Mouse (Mus musculus) MEL (cell line): ENCODE results near the gene 3110021N24Rik. TPM values are rescaled to one million over a fixed set of nuclear protein-coding genes. Genes with fewer than 3 reads are reported as not detected.
"Not testable (repeated sequence)": the region's sequence is repeated elsewhere in the genome, so short reads cannot be mapped to it uniquely, and the experiment has no call there.

Experiments
- DNase-seq: peaks from one replicate; pipeline ENCODE4 v3.0.0; 2011; ENCODE audit warnings: low read depth, low spot score
- H3K27ac ChIP-seq: 2 replicates; pipeline ENCODE4 v1.5.1; 2012; ENCODE audit warnings: low read depth, mild to moderate bottlenecking, control low read depth, low read length, moderate library complexity; ENCODE audit not compliant: control insufficient read depth
- H3K27me3 ChIP-seq, 2 experiments: fragments of 150-350 bp in 1 of 2; sonication (generic) in 1 of 2; 2 replicates each; pipeline ENCODE4 v1.6.1; 2012; ENCODE audit warnings: low read length in 2 of 2, mild to moderate bottlenecking in 2 of 2, improper control_type of control experiment in 1 of 2, moderate library complexity in 1 of 2; ENCODE audit not compliant: insufficient read depth in 2 of 2, control insufficient read depth in 1 of 2
- H3K36me3 ChIP-seq, 2 experiments: 2 replicates each; pipeline ENCODE4 v1.6.1; 2012 to 2014; ENCODE audit warnings: low read length in 2 of 2, improper control_type of control experiment in 1 of 2, inconsistent platforms in 1 of 2, mild to moderate bottlenecking in 1 of 2; ENCODE audit not compliant: insufficient read depth in 2 of 2, control insufficient read depth in 1 of 2
- H3K4me1 ChIP-seq, 2 experiments: fragments of 150-350 bp in 1 of 2; sonication (generic) in 1 of 2; 2 replicates each; pipeline ENCODE4 v1.6.1; 2012; ENCODE audit warnings: low read length in 2 of 2, improper control_type of control experiment in 1 of 2, mild to moderate bottlenecking in 1 of 2; ENCODE audit not compliant: insufficient read depth in 2 of 2, control insufficient read depth in 1 of 2
- H3K4me3 ChIP-seq, 2 experiments: fragments of 150-350 bp in 1 of 2; sonication (generic) in 1 of 2; 2 replicates each; pipeline ENCODE4 v1.5.1; 2012; ENCODE audit warnings: low read depth in 2 of 2, low read length in 2 of 2, mild to moderate bottlenecking in 2 of 2, moderate library complexity in 2 of 2, control low read depth in 1 of 2, improper control_type of control experiment in 1 of 2; ENCODE audit not compliant: control insufficient read depth in 1 of 2, insufficient read depth in 1 of 2
- H3K79me2 ChIP-seq: 2 replicates; pipeline ENCODE4 v1.6.1; 2012; ENCODE audit warnings: mild to moderate bottlenecking, low read length, moderate library complexity; ENCODE audit not compliant: control insufficient read depth, poor library complexity, insufficient read depth
- H3K9ac ChIP-seq: 2 replicates; pipeline ENCODE4 v1.6.1; 2012; ENCODE audit warnings: low read depth, mild to moderate bottlenecking, control low read depth, low read length, moderate library complexity; ENCODE audit not compliant: control insufficient read depth, poor library complexity, severe bottlenecking
- H3K9me3 ChIP-seq: fragments of 150-350 bp; sonication (generic); replicated peaks from 2 replicates; pipeline ENCODE4 v1.6.1; 2012; ENCODE audit warnings: mild to moderate bottlenecking, low read length, improper control_type of control experiment, moderate library complexity; ENCODE audit not compliant: insufficient read depth
- BHLHE40 ChIP-seq: IDR thresholded peaks from 2 replicates; pipeline ENCODE4 v1.6.1; 2012; ENCODE audit warnings: low read depth, mild to moderate bottlenecking, inconsistent platforms, low read length, improper control_type of control experiment, borderline replicate concordance
- CHD1 ChIP-seq: IDR thresholded peaks from 2 replicates; pipeline ENCODE4 v1.6.1; 2012; ENCODE audit warnings: low read depth, mild to moderate bottlenecking, inconsistent platforms, low read length, improper control_type of control experiment
- ELF1 ChIP-seq: IDR thresholded peaks from 2 replicates; pipeline ENCODE4 v1.6.1; 2014; ENCODE audit warnings: low read depth, mild to moderate bottlenecking, inconsistent platforms, low read length, improper control_type of control experiment, moderate library complexity
- ETS1 ChIP-seq: IDR thresholded peaks from 2 replicates; pipeline ENCODE4 v1.6.1; 2012; ENCODE audit warnings: low read depth, mild to moderate bottlenecking, inconsistent platforms, low read length, improper control_type of control experiment, moderate library complexity
- KAT2A ChIP-seq: conservative IDR thresholded peaks from 2 replicates; pipeline ENCODE4 v1.6.1; 2012; ENCODE audit warnings: low read depth, low read length, improper control_type of control experiment, inconsistent platforms
- MAX ChIP-seq: IDR thresholded peaks from 2 replicates; pipeline ENCODE4 v1.6.1; 2011; ENCODE audit warnings: low read length, improper control_type of control experiment
- MAZ ChIP-seq: IDR thresholded peaks from 2 replicates; pipeline ENCODE4 v1.6.1; 2012; ENCODE audit warnings: low read depth, mild to moderate bottlenecking, inconsistent platforms, low read length, improper control_type of control experiment
- MEF2A ChIP-seq: IDR thresholded peaks from 2 replicates; pipeline ENCODE4 v1.6.1; 2014; ENCODE audit warnings: low read depth, mild to moderate bottlenecking, inconsistent platforms, low read length, improper control_type of control experiment; ENCODE audit not compliant: poor library complexity, insufficient replicate concordance, severe bottlenecking; ENCODE audit errors: extremely low read depth
- NRF1 ChIP-seq: IDR thresholded peaks from 2 replicates; pipeline ENCODE4 v1.6.1; 2014; ENCODE audit warnings: low read depth, mild to moderate bottlenecking, inconsistent platforms, low read length, improper control_type of control experiment, moderate library complexity; ENCODE audit not compliant: poor library complexity, insufficient read depth, severe bottlenecking
- RCOR1 ChIP-seq: IDR thresholded peaks from 2 replicates; pipeline ENCODE4 v1.6.1; 2012; ENCODE audit warnings: low read depth, mild to moderate bottlenecking, inconsistent platforms, low read length, improper control_type of control experiment
- SIN3A ChIP-seq: IDR thresholded peaks from 2 replicates; pipeline ENCODE4 v1.6.1; 2012; ENCODE audit warnings: low read length, improper control_type of control experiment, inconsistent platforms
- TBP ChIP-seq: IDR thresholded peaks from 2 replicates; pipeline ENCODE4 v1.8.0; 2011; ENCODE audit warnings: low read depth, low read length, improper control_type of control experiment
- USF1 ChIP-seq: IDR thresholded peaks from 2 replicates; pipeline ENCODE4 v1.6.1; 2014; ENCODE audit warnings: low read depth, mild to moderate bottlenecking, inconsistent platforms, low read length, improper control_type of control experiment, moderate library complexity
- ZNF384 ChIP-seq: IDR thresholded peaks from 2 replicates; pipeline ENCODE4 v1.6.1; 2012; ENCODE audit warnings: low read depth, mild to moderate bottlenecking, inconsistent platforms, low read length, improper control_type of control experiment
- polyA plus RNA-seq, 2 experiments: library from polyadenylated mRNA; stranded (reverse) in 1 of 2; unstranded in 1 of 2; fragments of >175 nt in 1 of 2; fragments of >200 nt in 1 of 2; gene quantifications; 2 replicates each; pipeline versions ENCODE4 v1.2.1 to v1.2.4; 2012; ENCODE audit warnings: low replicate concordance in 2 of 2, low read depth in 1 of 2; ENCODE audit not compliant: insufficient read length in 2 of 2, insufficient read depth in 1 of 2, missing spikeins in 1 of 2
- total RNA-seq: library from RNA; depleted of rRNA; stranded (reverse); fragments of 300-350 nt; gene quantifications from 2 replicates; pipeline ENCODE4 v1.2.3, GENCODE M21; 2012; rRNA removed

The 3110021N24Rik gene
- total RNA-seq (not detected in 2 replicates), polyA plus RNA-seq (not detected)

GRCm38 (mm10) chr4:108719349-108719748 lies at the start of gene 3110021N24Rik:
3110021N24Rik (plus strand) TSS chr4:108719649.
- H3K36me3 ChIP-seq, result no peaks in the 10 kb centered on the region
- peaks cover 10 to 22% of the 10 kb centered on the region in 2 experiments for H3K27me3 ChIP-seq
- no peak within 1 kb of the TSS for H3K9ac ChIP-seq
- H3K9me3 ChIP-seq, result no peaks in the 10 kb centered on the region
- no peak within 1 kb of the TSS for H3K4me3 ChIP-seq
- H3K4me1 ChIP-seq, result no peaks in the 10 kb centered on the region
- no peak for DNase-seq
- TF ChIP-seq NRF1 (no peak), CHD1 (no peak), KAT2A (no peak), MAZ (no peak), RCOR1 (no peak), USF1 (no peak), TBP (no peak), ZNF384 (no peak), MEF2A (no peak), MAX (no peak), ELF1 (no peak), BHLHE40 (no peak)
- H3K27ac ChIP-seq, result no peak within 1 kb of the TSS
- no peaks in the 10 kb centered on the region for H3K79me2 ChIP-seq

DNA sequence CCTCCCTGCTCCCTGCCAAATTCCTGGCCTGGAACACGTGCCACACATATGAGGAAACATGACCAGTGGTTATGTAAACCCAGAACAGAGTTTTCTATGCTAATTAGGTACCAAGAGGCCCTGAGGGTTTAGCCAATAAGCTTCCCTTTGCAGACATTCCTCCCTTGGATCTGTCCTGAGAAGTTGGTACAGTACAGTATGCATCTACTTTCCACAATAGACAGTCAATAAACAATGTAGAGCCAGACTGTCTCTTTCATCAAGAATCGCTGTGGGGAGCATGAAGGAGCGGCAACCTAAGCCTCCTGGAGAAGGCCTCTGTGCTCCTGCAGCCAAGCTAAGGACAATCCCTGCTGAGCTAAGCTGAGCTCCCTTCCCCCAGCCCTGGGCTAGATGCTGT lies 33.3 kb upstream of the 3110021N24Rik start:
- Histone ChIP-seq H3K4me1 (no peaks in the 10 kb centered on the region), H3K9me3 (no peaks in the 10 kb centered on the region), H3K27ac (no peak overlapping the region), H3K27me3 (peaks cover 16 to 26% of the 10 kb centered on the region in 2 experiments), H3K79me2 (no peaks in the 10 kb centered on the region), H3K36me3 (no peaks in the 10 kb centered on the region), H3K9ac (no peak overlapping the region), H3K4me3 (no peak overlapping the region)
- DNase-seq, result no peak
- no peak for TF ChIP-seq SIN3A
- TF ChIP-seq ETS1, result no peak

GRCm38 (mm10) chr4:108687098-108687497 lies 32.4 kb upstream of the 3110021N24Rik start:
- H3K9me3 ChIP-seq, H3K36me3 ChIP-seq, H3K4me3 ChIP-seq, H3K27ac ChIP-seq, H3K9ac ChIP-seq, H3K79me2 ChIP-seq, H3K4me1 ChIP-seq, DNase-seq: not testable (repeated sequence)
- peaks cover 16 to 26% of the 10 kb centered on the region in 2 experiments for H3K27me3 ChIP-seq
- TF ChIP-seq ZNF384, result peak; percentile 63
